Mouse (Mus musculus) frontal cortex, postnatal 36 days (tissue): Measurements from ENCODE around the gene Tspan5.

Experiments
- DNase-seq, 2 experiments: peaks; one replicate each; pipeline ENCODE4 v3.0.0; 2022; ENCODE audit warnings: low spot score in 2 of 2

Tspan5 gene

DNA sequence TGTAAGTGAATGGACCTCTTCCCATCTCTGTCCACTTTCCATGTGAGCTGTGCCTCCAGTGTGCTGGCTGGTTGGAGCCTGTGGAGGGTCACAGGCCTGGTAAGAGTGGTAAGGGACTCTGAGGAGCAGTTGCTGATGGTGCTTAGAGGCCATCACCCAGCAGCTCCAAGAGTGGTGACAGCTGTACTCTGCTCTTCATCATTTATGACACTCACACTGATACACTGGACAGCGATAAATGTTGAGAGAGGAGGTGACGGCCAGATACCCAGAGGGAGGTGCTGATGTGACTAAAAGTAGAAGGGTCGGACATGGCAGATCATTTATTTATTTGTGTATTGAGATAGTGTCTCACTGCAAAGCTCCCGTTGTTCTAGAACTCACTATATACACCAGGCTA lies 176.2 kb downstream of the Tspan5 start:
- no peak for DNase-seq

GRCm38 (mm10) chr3:138926161-138926560 lies 184.2 kb downstream of the Tspan5 start:
- DNase-seq, result no peak

- no peak for DNase-seq
Measured at GRCm38 (mm10) chr3:138927437-138927836, 185.4 kb downstream of the Tspan5 start.

- DNase-seq, result no peak
Measured at GRCm38 (mm10) chr3:138936780-138937179, 194.8 kb downstream of the Tspan5 start.

DNA sequence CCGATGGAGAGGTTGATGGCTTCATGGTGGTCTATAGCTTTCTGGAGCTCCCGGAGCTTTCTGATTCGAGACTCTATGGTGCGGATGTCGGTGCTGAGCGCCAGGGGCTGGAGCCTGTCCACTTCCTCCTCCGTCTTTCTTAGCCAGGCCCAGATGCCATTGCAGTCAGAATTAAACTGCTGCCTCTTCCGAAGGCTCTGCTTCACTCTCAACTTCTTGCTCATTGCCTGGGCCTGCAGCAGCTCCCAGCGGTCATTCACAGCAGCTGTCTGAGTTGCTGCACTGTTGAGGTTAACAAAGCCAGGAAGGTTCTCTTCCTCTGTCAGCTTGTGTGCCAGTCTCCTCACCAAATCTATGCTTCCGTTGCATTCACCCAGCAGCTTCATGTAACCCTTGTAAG lies 195.2 kb downstream of the Tspan5 start:
- no peak for DNase-seq

DNA sequence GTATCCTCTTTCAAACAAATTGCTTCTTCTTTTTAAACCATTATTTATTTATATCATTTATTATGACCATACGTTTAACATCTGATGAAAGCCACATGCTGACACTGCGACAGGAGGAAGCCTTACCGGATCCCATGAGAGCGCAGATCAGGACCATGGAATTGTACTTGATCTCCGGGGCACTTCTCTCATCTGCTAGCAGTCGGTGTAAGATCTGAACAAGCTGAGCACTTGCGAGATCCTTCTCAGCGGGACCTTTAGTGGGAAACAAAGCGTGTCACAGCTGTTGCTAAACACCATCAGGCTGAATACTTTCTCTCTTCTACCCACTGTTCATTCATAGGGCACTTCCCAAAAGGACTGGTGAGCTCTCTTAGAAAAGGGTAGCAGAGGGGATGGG lies 199.6 kb downstream of the Tspan5 start:
- no peak for DNase-seq

GRCm38 (mm10) chr3:138945516-138945915 lies 203.5 kb downstream of the Tspan5 start:
- no peak for DNase-seq

DNA sequence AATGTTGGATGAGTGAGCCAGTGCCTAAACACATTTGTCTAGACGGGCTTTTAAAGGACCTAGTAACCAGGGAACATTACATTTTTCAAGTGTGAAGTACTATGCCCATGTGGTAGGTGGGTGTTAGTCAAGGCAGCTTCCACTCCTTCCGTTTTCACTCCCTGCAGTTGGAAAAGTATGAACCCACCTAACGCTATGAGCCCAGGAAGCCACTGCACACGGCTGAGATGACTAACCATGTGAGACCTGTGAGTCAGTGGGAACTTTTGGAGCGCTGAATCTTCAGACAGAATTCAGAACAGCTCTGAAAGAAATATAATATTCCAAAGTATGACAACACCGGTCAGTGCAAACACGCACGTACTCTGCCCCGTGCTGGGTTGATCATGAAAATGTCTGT lies 207.1 kb downstream of the Tspan5 start:
- DNase-seq, result peak; percentile 61 to 64

GRCm38 (mm10) chr3:138955220-138955619 lies 213.2 kb downstream of the Tspan5 start:
- DNase-seq, result no peak
